17 mouse cellular contexts compared by ENCODE assay signal in the genomic region with DNA sequence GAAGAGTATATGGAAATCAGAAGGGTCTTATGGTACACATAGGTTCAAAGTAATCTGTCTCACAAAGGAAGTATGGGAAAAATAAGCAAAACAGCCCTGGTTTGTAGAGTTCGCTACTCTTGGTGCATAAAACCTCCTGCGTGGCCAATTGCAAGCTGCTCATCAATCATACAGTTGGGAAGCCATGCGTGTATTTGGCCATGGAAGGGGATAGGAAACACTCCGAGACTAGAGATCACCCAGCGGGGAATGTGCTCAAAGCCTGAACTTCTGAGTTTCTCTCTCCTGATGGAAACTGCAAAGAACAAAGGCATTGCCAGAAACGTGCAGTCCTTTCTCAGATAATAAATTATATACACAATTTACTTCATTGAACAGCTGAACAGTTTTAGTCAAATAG.
"Had no signal": no experiment of that assay in that cellular context is flagged by ENCODE, and none has a peak within 500 bp of the region (broad histone marks: within the 10 kb centered on the region; RNA-seq: fewer than 3 reads in every experiment).

No protein-coding gene starts in this region.

- H3K4me2 ChIP-seq: lung, embryonic 14.5 days; midbrain, embryonic 12.5 days; midbrain, embryonic 15.5 days; neural tube, embryonic 13.5 days; neural tube, embryonic 15.5 days had no signal

- H3K36me3 ChIP-seq: midbrain, embryonic 12.5 days; midbrain, embryonic 15.5 days; neural tube, embryonic 13.5 days; neural tube, embryonic 15.5 days had no signal

- H3K9me3 ChIP-seq: midbrain, embryonic 12.5 days; midbrain, embryonic 15.5 days; neural tube, embryonic 13.5 days; neural tube, embryonic 15.5 days had no signal

- ATAC-seq: midbrain, embryonic 15.5 days had no signal

- H3K4me1 ChIP-seq: midbrain, embryonic 12.5 days had no signal

- H3K9ac ChIP-seq: lung, embryonic 14.5 days; midbrain, embryonic 12.5 days; midbrain, embryonic 15.5 days; neural tube, embryonic 13.5 days; neural tube, embryonic 15.5 days had no signal

- H3K27me3 ChIP-seq: midbrain, embryonic 12.5 days; midbrain, embryonic 15.5 days; neural tube, embryonic 13.5 days; neural tube, embryonic 15.5 days had no signal

- H3K27ac ChIP-seq: midbrain, embryonic 12.5 days; midbrain, embryonic 15.5 days; neural tube, embryonic 13.5 days; neural tube, embryonic 15.5 days had no signal

- DNase-seq: lung, adult 18-20 months; lung, embryonic 14.5 days; lung, postnatal 10 days; lung, postnatal 4 days; retina, postnatal 1 day; right cerebral cortex, adult 18-20 months; right cerebral cortex, postnatal 25 days; right cerebral cortex, postnatal 4 days; spleen, adult 18-20 months; thymus, adult 18-20 months; thymus, postnatal 14 days; thymus, postnatal 36 days had no signal

- H3K4me3 ChIP-seq: midbrain, embryonic 12.5 days; midbrain, embryonic 15.5 days; myocyte; neural tube, embryonic 13.5 days; neural tube, embryonic 15.5 days had no signal
